Mouse (Mus musculus) thymus, postnatal 36 days (tissue): ENCODE measurements around the gene Azi2.

Experiments
- DNase-seq, 2 experiments: peaks; one replicate each; pipeline ENCODE4 v3.0.0; 2022; ENCODE audit warnings: mixed read lengths in 2 of 2

Gene Azi2

GRCm38 (mm10) chr9:118040218-118041021, at the start of gene Azi2:
Azi2 (plus strand) TSS chr9:118040499.
- DNase-seq = peak; percentile 99

GRCm38 (mm10) chr9:117996631-117997030, 43.7 kb upstream of the Azi2 start:
- no peak for DNase-seq

GRCm38 (mm10) chr9:118001488-118001887, 38.8 kb upstream of the Azi2 start:
- no peak for DNase-seq

- DNase-seq = no peak
Observed at GRCm38 (mm10) chr9:118003218-118003886, 36.9 kb upstream of the Azi2 start.

- DNase-seq = no peak
Observed at GRCm38 (mm10) chr9:118003937-118004336, 36.4 kb upstream of the Azi2 start.

- no peak for DNase-seq
Observed at GRCm38 (mm10) chr9:118012928-118013327, 27.4 kb upstream of the Azi2 start.

- DNase-seq = no peak
Observed at GRCm38 (mm10) chr9:118024966-118025365, 15.3 kb upstream of the Azi2 start.

- no peak for DNase-seq
Observed at GRCm38 (mm10) chr9:118029490-118029889, 10.8 kb upstream of the Azi2 start.

- DNase-seq = no peak
Observed at GRCm38 (mm10) chr9:118030252-118030651, 10.0 kb upstream of the Azi2 start.

GRCm38 (mm10) chr9:118031694-118032093, 8.6 kb upstream of the Azi2 start:
- DNase-seq = no peak

- no peak for DNase-seq
Observed at GRCm38 (mm10) chr9:118034990-118035389, 5.3 kb upstream of the Azi2 start.

GRCm38 (mm10) chr9:118041022-118041400, 712 bp downstream of the Azi2 start:
- no peak for DNase-seq

GRCm38 (mm10) chr9:118041646-118042045, 1.3 kb downstream of the Azi2 start:
- DNase-seq = no peak

GRCm38 (mm10) chr9:118042738-118043137, 2.4 kb downstream of the Azi2 start:
- DNase-seq = no peak

GRCm38 (mm10) chr9:118043581-118043980, 3.3 kb downstream of the Azi2 start:
- no peak for DNase-seq

- DNase-seq = no peak
Observed at GRCm38 (mm10) chr9:118045011-118045533, 4.8 kb downstream of the Azi2 start.

GRCm38 (mm10) chr9:118053286-118053685, 13.0 kb downstream of the Azi2 start:
- no peak for DNase-seq

GRCm38 (mm10) chr9:118059101-118059500, 18.8 kb downstream of the Azi2 start:
- no peak for DNase-seq

GRCm38 (mm10) chr9:118070442-118070841, 30.1 kb downstream of the Azi2 start:
- no peak for DNase-seq

GRCm38 (mm10) chr9:118071337-118071736, 31.0 kb downstream of the Azi2 start:
- no peak for DNase-seq

GRCm38 (mm10) chr9:118072101-118072500, 31.8 kb downstream of the Azi2 start:
- no peak for DNase-seq

- no peak for DNase-seq
Observed at GRCm38 (mm10) chr9:118073358-118073757, 33.1 kb downstream of the Azi2 start.

GRCm38 (mm10) chr9:118082575-118083431, 42.5 kb downstream of the Azi2 start:
- peak; percentile 11 to 14 for DNase-seq
